Mouse (Mus musculus): ENCODE measurements at regions not wholly inside any gene's neighbourhood (a gene's known extent, or its start where the extent isn't known, plus 50 kb on each side); places are given as distances from the start of the nearest gene placed in this dataset.

GRCm38 (mm10) chr9:61487824-61488223 is 115.7 kb downstream of the Tle3 start:
- DNase-seq: no peak

GRCm38 (mm10) chr9:61487146-61487545 is 115.0 kb downstream of the Tle3 start:
- DNase-seq: no peak

- peak; percentile 62 to 63 for DNase-seq
These were observed 112.2 kb downstream of the Tle3 start for GRCm38 (mm10) chr9:61484391-61484790.

GRCm38 (mm10) chr9:61479626-61480025 is 107.5 kb downstream of the Tle3 start:
- peak in 1 of 2 experiments; percentile 5 for DNase-seq

- peak; percentile 44 to 46 for DNase-seq
These were observed 106.7 kb downstream of the Tle3 start for GRCm38 (mm10) chr9:61478862-61479261.

- no peak for DNase-seq
These were observed 104.2 kb downstream of the Tle3 start for GRCm38 (mm10) chr9:61476351-61476750.

GRCm38 (mm10) chr9:61470815-61471505 is 98.8 kb downstream of the Tle3 start:
- no peak for DNase-seq

- DNase-seq: no peak
These were observed 96.8 kb downstream of the Tle3 start for GRCm38 (mm10) chr9:61468897-61469509.

GRCm38 (mm10) chr9:61468368-61468848 is 96.2 kb downstream of the Tle3 start:
- no peak for DNase-seq

Measured in B cell, adult 2 months (primary cell).